Mouse (Mus musculus): ENCODE measurements around the gene Sv2a.

DNA sequence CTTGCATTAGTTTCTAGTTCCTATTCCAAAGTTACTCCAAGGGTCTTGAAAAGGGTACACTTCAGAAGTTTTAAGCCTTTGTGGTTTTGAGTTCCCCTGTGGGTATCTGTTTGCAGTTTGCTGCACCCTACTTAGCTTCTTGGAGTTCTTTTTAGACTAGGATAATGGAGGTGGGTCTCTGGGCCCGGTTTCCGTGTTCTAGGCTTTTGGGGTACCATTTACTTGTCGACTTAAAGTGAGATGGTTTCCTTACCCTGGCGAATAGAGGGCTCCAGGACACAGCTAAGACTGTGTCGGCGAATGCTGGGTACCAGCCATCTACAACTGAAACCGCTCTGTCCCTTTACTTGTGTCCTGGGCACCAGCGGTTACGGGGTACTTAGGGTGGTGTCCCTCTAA, 40.7 kb downstream of the Sv2a start:
- no peak for TF ChIP-seq CTCF (IDR thresholded peaks at IDR 0.05)
- no peak for TF ChIP-seq EP300 (IDR thresholded peaks at IDR 0.05; ENCODE audit: insufficient read depth, low read depth, low read length)

All from heart, adult 2 months (tissue).